Mouse (Mus musculus): ENCODE results near the gene Jak1. TPM values are rescaled to one million over a fixed set of nuclear protein-coding genes. Genes with fewer than 3 reads are reported as not detected.

Jak1 gene
- polyA plus RNA-seq, 1 experiment = 46.5 TPM

DNA sequence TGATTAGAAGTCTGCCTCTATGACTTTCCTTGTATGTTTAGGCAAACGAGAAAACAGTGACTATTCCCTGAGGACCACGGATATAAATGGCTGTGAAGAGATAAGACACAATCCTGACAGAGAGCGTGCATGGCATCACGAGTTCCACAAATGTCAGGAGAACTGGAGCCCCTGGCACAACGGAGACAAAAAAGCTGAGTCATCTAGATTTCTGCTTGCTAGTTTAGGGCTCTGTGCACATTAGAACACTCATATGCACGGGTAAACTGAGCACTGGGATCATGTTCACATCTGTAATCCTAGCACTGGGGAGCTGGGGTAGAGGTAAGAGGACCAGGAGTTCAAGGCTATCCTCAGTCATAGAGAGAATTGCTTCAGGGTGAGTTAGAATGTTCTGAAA lies 85.2 kb downstream of the Jak1 start:
- DNase-seq = no peak
- no peaks in the 10 kb centered on the region for H3K27me3 ChIP-seq (replicated peaks; ENCODE audit: control insufficient read depth, insufficient read depth, low read length)
- no peak for TF ChIP-seq CTCF (conservative IDR thresholded peaks at IDR 0.05; ENCODE audit: insufficient read depth, insufficient read length, low read depth, low read length)

DNA sequence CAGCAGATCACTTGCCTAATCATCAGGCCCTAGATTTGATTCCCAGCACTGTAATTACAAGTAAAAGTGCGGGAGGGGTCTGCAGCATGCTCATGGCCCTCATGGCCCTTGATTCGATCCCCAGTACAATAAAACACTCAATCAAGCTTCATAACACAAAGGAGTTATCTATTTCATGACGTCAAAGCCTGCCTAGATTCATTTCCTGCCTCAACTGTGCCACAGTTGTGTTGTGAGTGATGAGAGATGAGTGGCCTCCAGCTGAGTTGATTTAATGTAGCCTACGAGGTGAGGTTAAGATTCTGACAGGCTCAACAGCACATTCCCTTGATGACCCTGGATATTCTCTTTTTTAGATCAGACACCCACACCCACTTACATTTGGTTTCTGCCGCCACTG lies 86.0 kb downstream of the Jak1 start:
- Histone ChIP-seq H3K4me3 (ENCODE audit: insufficient read depth, low read depth, low read length) (no peak overlapping the region), H3K4me1 (ENCODE audit: control insufficient read depth, insufficient read depth, low read length) (no peaks in the 10 kb centered on the region), H3K27ac (ENCODE audit: insufficient read depth, low read depth, low read length) (no peak overlapping the region), H3K36me3 (ENCODE audit: control insufficient read depth, insufficient read depth, low read length) (peaks cover 7% of the 10 kb centered on the region), H3K27me3 (replicated peaks; ENCODE audit: control insufficient read depth, insufficient read depth, low read length) (no peaks in the 10 kb centered on the region)
- WGBS = 70% methylated on average over 5 of the region's 5 CpGs
- no peak for TF ChIP-seq CTCF (conservative IDR thresholded peaks at IDR 0.05; ENCODE audit: insufficient read depth, insufficient read length, low read depth, low read length)
- TF ChIP-seq POLR2A (IDR thresholded peaks at IDR 0.05; ENCODE audit: low read depth, low read length) = no peak
- DNase-seq = no peak

More for the DNA sequence above, 85.2 kb downstream of the Jak1 start:
- Histone ChIP-seq H3K4me3 (ENCODE audit: insufficient read depth, low read depth, low read length) (no peak overlapping the region), H3K27ac (ENCODE audit: insufficient read depth, low read depth, low read length) (no peak overlapping the region), H3K36me3 (ENCODE audit: control insufficient read depth, insufficient read depth, low read length) (peaks cover 5% of the 10 kb centered on the region), H3K4me1 (ENCODE audit: control insufficient read depth, insufficient read depth, low read length) (no peaks in the 10 kb centered on the region)
- WGBS = 68% methylated on average over 6 of the region's 6 CpGs

DNA sequence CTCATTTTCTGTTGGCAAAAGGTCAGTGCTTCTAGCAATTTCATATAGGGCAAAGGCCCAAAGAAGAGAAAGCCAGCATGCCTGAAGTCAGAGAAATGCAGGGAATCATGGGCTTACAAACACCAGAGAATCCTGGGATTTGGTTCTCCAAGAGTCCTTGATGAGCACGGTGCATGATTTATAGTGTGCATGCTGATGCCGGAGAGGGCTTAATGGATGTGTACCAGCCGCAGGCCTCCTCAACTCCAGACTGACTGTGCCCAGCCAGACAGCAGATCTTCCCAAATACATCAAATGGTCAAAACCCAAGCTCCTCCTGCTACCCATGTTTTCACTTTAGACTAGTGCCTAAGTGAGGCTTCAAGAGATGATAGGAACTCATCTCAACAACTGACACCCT lies 87.3 kb downstream of the Jak1 start:
- H3K36me3 ChIP-seq (ENCODE audit: control insufficient read depth, insufficient read depth, low read length) = peaks cover 7% of the 10 kb centered on the region
- no peak for TF ChIP-seq CTCF (conservative IDR thresholded peaks at IDR 0.05; ENCODE audit: insufficient read depth, insufficient read length, low read depth, low read length)
- TF ChIP-seq POLR2A (IDR thresholded peaks at IDR 0.05; ENCODE audit: low read depth, low read length) = no peak
- no peaks in the 10 kb centered on the region for H3K27me3 ChIP-seq (replicated peaks; ENCODE audit: control insufficient read depth, insufficient read depth, low read length)
- DNase-seq = no peak
- 83% methylated on average over 3 of the region's 3 CpGs for WGBS
- H3K27ac ChIP-seq (ENCODE audit: insufficient read depth, low read depth, low read length) = no peak overlapping the region
- H3K4me3 ChIP-seq (ENCODE audit: insufficient read depth, low read depth, low read length) = no peak overlapping the region
- no peaks in the 10 kb centered on the region for H3K4me1 ChIP-seq (ENCODE audit: control insufficient read depth, insufficient read depth, low read length)

DNA sequence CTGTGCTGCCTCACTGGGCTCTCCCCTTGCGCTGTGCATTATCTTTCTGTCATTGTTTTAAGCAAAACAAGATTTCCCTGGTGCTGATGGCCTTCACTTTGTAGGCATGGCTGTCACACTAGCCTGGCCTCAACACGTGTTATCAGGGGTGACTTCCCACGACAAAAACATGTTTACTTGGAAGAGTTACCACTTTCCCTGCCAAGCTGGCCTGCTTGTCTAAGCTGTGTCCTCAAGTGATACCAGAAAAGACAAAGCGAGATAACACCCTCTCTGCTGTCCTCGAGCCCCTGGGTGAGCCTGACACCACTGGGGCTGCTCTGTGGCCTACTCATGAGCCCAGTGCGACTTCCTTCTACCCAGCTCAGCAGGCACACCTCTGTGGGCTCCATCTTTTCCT lies 89.0 kb downstream of the Jak1 start:
- Histone ChIP-seq H3K27ac (ENCODE audit: insufficient read depth, low read depth, low read length) (no peak overlapping the region), H3K36me3 (ENCODE audit: control insufficient read depth, insufficient read depth, low read length) (peaks cover 6% of the 10 kb centered on the region), H3K4me1 (ENCODE audit: control insufficient read depth, insufficient read depth, low read length) (no peaks in the 10 kb centered on the region), H3K27me3 (replicated peaks; ENCODE audit: control insufficient read depth, insufficient read depth, low read length) (no peaks in the 10 kb centered on the region), H3K4me3 (ENCODE audit: insufficient read depth, low read depth, low read length) (no peak overlapping the region)
- 79% methylated on average over 6 of the region's 6 CpGs for WGBS
- TF ChIP-seq POLR2A (IDR thresholded peaks at IDR 0.05; ENCODE audit: low read depth, low read length) = no peak
- no peak for TF ChIP-seq CTCF (conservative IDR thresholded peaks at IDR 0.05; ENCODE audit: insufficient read depth, insufficient read length, low read depth, low read length)
- no peak for DNase-seq

DNA sequence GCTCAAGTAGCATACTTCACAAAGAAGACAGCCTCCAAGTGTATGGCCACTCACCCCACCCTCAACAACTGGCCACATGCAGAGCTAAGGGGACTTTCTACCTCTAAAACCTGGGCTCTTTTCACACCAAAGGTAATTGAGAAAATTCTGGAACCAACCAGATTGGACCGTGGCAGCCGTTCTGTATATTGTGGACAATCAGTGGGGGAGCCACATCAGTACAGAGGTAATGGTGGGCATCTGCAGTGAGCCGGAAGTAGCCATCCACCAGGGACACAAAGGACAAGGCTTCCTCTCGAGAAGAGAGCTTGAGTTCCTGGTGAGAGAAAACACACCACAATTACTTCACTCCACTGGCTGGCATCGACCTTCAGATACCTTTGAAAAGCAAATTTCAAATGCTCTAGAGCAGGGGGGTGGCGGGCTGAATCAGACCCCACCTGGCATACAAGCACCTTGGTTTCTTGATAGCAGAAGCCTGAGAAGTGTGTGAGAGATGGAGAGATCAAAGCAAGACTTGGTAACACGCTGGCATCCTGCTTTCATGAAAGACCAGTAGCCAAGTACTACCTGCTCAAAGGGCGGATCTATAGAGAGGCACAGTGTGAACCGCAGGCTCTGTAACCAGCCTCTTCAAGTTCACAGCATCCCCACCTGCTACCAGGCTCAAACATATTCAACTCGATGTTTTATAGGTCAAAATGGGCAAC lies 90.0 kb downstream of the Jak1 start:
- H3K27ac ChIP-seq (ENCODE audit: insufficient read depth, low read depth, low read length) = no peak overlapping the region

DNA sequence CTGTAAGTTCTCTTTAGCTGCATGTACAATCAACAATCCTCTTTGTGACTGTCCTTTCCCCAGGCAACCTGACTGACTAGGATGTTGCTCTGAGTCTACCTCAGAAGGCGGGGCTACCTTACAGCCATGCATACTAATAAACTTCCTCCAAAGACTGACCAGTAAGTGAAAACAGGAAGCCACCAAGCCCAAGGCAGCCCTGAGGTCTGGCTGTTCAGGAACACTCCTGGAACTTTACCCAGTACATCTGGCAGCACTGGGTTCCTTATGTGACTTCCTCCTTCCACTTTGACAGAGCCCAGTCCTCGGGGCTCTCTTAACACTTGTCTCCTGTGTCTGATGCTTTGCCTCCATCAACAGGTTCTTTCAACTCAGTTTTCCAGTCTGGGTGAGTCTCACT lies 92.3 kb downstream of the Jak1 start:
- 73% methylated on average over 2 of the region's 2 CpGs for WGBS
- TF ChIP-seq POLR2A (IDR thresholded peaks at IDR 0.05; ENCODE audit: low read depth, low read length) (no peak), CTCF (conservative IDR thresholded peaks at IDR 0.05; ENCODE audit: insufficient read depth, insufficient read length, low read depth, low read length) (no peak)
- DNase-seq = peak; percentile 41
- peaks cover 4% of the 10 kb centered on the region; the same call in 1 of the 2 replicates for H3K36me3 ChIP-seq (ENCODE audit: control insufficient read depth, insufficient read depth, low read length)
- no peak overlapping the region for H3K4me3 ChIP-seq (ENCODE audit: insufficient read depth, low read depth, low read length)
- H3K27ac ChIP-seq (ENCODE audit: insufficient read depth, low read depth, low read length) = no peak overlapping the region
- H3K4me1 ChIP-seq (ENCODE audit: control insufficient read depth, insufficient read depth, low read length) = no peaks in the 10 kb centered on the region
- H3K27me3 ChIP-seq (replicated peaks; ENCODE audit: control insufficient read depth, insufficient read depth, low read length) = no peaks in the 10 kb centered on the region

More for the DNA sequence above, 90.0 kb downstream of the Jak1 start:
- no peak overlapping the region for H3K4me3 ChIP-seq (ENCODE audit: insufficient read depth, low read depth, low read length)
- WGBS = 73% methylated on average over 10 of the region's 10 CpGs
- no peak for DNase-seq
- no peaks in the 10 kb centered on the region for H3K4me1 ChIP-seq (ENCODE audit: control insufficient read depth, insufficient read depth, low read length)
- TF ChIP-seq CTCF (conservative IDR thresholded peaks at IDR 0.05; ENCODE audit: insufficient read depth, insufficient read length, low read depth, low read length) (no peak), POLR2A (IDR thresholded peaks at IDR 0.05; ENCODE audit: low read depth, low read length) (no peak)
- H3K27me3 ChIP-seq (replicated peaks; ENCODE audit: control insufficient read depth, insufficient read depth, low read length) = no peaks in the 10 kb centered on the region
- peaks cover 6% of the 10 kb centered on the region for H3K36me3 ChIP-seq (ENCODE audit: control insufficient read depth, insufficient read depth, low read length)

DNA sequence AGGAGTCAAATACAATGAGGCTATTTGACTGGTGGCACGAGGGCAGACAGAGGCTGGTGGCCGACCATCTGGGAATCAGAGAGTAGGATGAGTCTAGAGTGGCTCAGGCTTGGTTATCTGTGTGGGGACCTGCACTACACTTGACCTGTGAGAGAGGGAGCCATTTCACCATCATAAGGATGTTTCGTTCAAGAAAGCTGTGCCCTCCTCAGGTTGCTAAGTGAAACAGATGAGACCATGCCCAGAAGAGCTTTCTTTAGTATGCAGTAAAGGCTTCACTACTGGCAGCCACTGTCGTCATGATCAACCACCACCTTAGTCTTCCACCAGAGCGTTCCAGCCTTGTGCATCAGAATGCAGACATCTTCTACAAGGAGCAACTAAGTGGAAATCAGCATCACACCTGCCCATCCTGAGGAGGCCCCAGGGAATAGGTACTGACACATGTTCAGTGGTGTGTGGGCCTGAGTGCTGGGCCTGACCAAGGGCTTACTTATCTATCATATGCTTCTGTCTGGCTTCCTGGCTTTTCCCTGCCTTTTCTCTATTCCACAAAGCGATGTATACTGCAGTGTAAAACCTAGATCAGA lies 96.8 kb downstream of the Jak1 start:
- 48% methylated on average over 6 of the region's 6 CpGs for WGBS
- peak; percentile 68 for DNase-seq
- no peaks in the 10 kb centered on the region for H3K4me1 ChIP-seq (ENCODE audit: control insufficient read depth, insufficient read depth, low read length)
- H3K4me3 ChIP-seq (ENCODE audit: insufficient read depth, low read depth, low read length) = no peak overlapping the region
- no peak overlapping the region for H3K27ac ChIP-seq (ENCODE audit: insufficient read depth, low read depth, low read length)
- TF ChIP-seq POLR2A (IDR thresholded peaks at IDR 0.05; ENCODE audit: low read depth, low read length) (no peak), CTCF (conservative IDR thresholded peaks at IDR 0.05; ENCODE audit: insufficient read depth, insufficient read length, low read depth, low read length) (peak; percentile 75)
- H3K27me3 ChIP-seq (replicated peaks; ENCODE audit: control insufficient read depth, insufficient read depth, low read length) = no peaks in the 10 kb centered on the region
- H3K36me3 ChIP-seq (ENCODE audit: control insufficient read depth, insufficient read depth, low read length) = no peaks in the 10 kb centered on the region; the same call in 1 of the 2 replicates

All from kidney, adult 2 months (tissue).